Mouse (Mus musculus): Measurements from ENCODE around the gene Ccdc106. TPM values are rescaled to one million over a fixed set of nuclear protein-coding genes. Genes with fewer than 3 reads are reported as not detected.
"Not testable (repeated sequence)": the region's sequence is repeated elsewhere in the genome, so short reads cannot be mapped to it uniquely, and the experiment has no call there.

Gene Ccdc106
- polyA plus RNA-seq, 1 experiment from 2014 or later: 12.8 TPM

- H3K4me3 ChIP-seq (replicated peaks): peak within 1 kb of the TSS; percentile 68
- ATAC-seq (ENCODE audit: low FRiP score): peak; percentile 90
- 5% methylated on average over 22 of the region's 26 CpGs for WGBS
These were observed 24.1 kb upstream of the Ccdc106 start, which contains the start of gene Zfp579 for GRCm38 (mm10) chr7:4996003-4996895. TSS of gene Zfp579 (minus strand) at chr7:4996158.

DNA sequence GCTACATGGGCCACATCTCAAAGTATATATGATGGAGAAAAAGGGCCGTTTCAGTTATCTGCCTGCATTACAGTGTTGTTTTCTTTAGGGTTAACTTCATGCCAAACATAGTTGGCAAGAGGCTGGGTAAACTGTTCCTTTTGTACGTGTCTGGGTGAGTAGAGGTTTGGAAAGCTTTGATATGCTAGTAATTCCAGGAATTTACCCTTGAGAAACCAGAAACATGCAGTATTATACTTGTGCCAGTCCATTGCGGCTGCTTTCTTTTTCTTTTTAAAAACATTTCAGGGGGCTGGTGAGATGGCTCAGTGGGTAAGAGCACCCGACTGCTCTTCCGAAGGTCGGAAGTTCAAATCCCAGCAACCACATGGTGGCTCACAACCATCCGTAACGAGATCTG lies 23.4 kb upstream of the Ccdc106 start:
- no peak for ATAC-seq (ENCODE audit: low FRiP score)
- Histone ChIP-seq H3K27me3 (peaks cover 25% of the 10 kb centered on the region), H3K4me1 (peaks cover 36% of the 10 kb centered on the region), H3K4me3 (replicated peaks) (peak overlapping the region; percentile 68), H3K36me3 (replicated peaks) (peaks cover 24% of the 10 kb centered on the region), H3K9ac (peak overlapping the region; percentile 90), H3K9me3 (peaks cover 13% of the 10 kb centered on the region; the same call in 1 of the 2 replicates), H3K27ac (no peak overlapping the region), H3K4me2 (peak overlapping the region; percentile 82)
- WGBS: 77% methylated on average over 8 of the region's 8 CpGs

More at GRCm38 (mm10) chr7:4996003-4996895, 24.1 kb upstream of the Ccdc106 start, which contains the start of gene Zfp579:
- Histone ChIP-seq H3K27ac (peak within 1 kb of the TSS; percentile 79), H3K9ac (peak within 1 kb of the TSS; percentile 90), H3K4me1 (peaks cover 36% of the 10 kb centered on the region), H3K36me3 (replicated peaks) (peaks cover 30% of the 10 kb centered on the region), H3K4me2 (peak within 1 kb of the TSS; percentile 82), H3K27me3 (peaks cover 25% of the 10 kb centered on the region), H3K9me3 (peaks cover 13% of the 10 kb centered on the region; the same call in 1 of the 2 replicates)

DNA sequence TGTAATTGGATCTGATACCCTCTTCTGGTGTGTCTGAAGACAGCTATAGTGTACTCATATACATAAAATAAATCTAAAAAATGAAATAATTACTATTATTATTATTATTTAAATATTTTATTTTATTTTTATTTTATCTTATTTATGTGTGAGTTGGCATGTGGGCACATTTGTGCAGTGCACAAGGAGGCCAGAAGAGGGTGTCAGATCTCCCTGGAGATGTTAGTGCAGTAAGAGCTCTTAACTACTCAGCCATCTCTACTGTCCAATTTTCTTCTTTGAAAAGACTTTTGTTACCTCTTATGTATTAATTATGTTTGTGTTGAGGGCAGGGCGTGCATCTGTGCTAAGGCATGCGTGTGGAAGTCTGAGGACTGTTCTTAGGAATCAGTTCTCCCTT lies 20.5 kb upstream of the Ccdc106 start:
- Histone ChIP-seq H3K9ac (no peak overlapping the region), H3K4me1 (peaks cover 13% of the 10 kb centered on the region), H3K27me3 (peaks cover 3% of the 10 kb centered on the region; the same call in 1 of the 2 replicates), H3K9me3 (no peaks in the 10 kb centered on the region), H3K4me3 (replicated peaks) (no peak overlapping the region), H3K27ac (no peak overlapping the region), H3K4me2 (no peak overlapping the region), H3K36me3 (replicated peaks) (no peaks in the 10 kb centered on the region)
- 63% methylated on average over 2 of the region's 2 CpGs for WGBS
- no peak for ATAC-seq (ENCODE audit: low FRiP score)

DNA sequence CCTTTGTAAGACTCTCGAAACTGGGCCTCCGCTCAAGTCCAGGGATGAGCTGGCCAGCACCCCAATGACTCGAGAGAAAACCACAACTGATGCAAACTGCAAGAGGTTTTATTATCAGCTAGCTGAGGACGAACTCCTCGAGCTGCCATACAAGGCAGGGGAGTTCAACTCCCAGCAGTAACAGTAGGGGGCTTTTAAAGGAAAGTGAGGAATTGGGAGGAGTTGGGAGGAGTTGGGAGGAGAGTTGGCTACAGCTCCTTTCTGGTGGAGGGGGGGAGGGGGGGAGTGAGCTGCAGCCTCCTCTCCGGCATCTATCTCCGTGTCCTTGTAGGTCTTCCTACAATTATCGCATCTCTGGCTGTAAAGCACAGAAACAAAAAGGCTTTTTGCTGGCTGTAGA lies 17.5 kb upstream of the Ccdc106 start:
- not testable (repeated sequence) for H3K9ac ChIP-seq; H3K27me3 ChIP-seq; H3K4me2 ChIP-seq; H3K27ac ChIP-seq; H3K4me3 ChIP-seq (replicated peaks); ATAC-seq (ENCODE audit: low FRiP score); H3K4me1 ChIP-seq; H3K9me3 ChIP-seq
- WGBS: 72% methylated on average over 8 of the region's 8 CpGs
- H3K36me3 ChIP-seq (replicated peaks): peaks cover 22% of the 10 kb centered on the region

- peaks cover 6% of the 10 kb centered on the region; the same call in 1 of the 2 replicates for H3K9me3 ChIP-seq
- 97% methylated on average over 26 of the region's 26 CpGs for WGBS
- no peaks in the 10 kb centered on the region for H3K4me1 ChIP-seq
- peaks cover 75% of the 10 kb centered on the region for H3K36me3 ChIP-seq (replicated peaks)
- no peak overlapping the region for H3K4me2 ChIP-seq
- no peak overlapping the region for H3K27ac ChIP-seq
- no peak overlapping the region for H3K9ac ChIP-seq
- H3K4me3 ChIP-seq (replicated peaks): no peak overlapping the region
- H3K27me3 ChIP-seq: no peaks in the 10 kb centered on the region
- no peak for ATAC-seq (ENCODE audit: low FRiP score)
These were observed 12.1 kb upstream of the Ccdc106 start for GRCm38 (mm10) chr7:5008229-5008628.

GRCm38 (mm10) chr7:5012681-5013513 lies 7.5 kb upstream of the Ccdc106 start:
- H3K4me1 ChIP-seq: peaks cover 6% of the 10 kb centered on the region
- 90% methylated on average over 27 of the region's 27 CpGs for WGBS
- H3K9ac ChIP-seq: no peak overlapping the region
- H3K4me2 ChIP-seq: 0 out of 2 replicates have a peak overlapping the region, but pooled peaks have one; percentile 60
- no peak overlapping the region for H3K27ac ChIP-seq
- ATAC-seq (ENCODE audit: low FRiP score): no peak
- H3K4me3 ChIP-seq (replicated peaks): no peak overlapping the region
- no peaks in the 10 kb centered on the region for H3K27me3 ChIP-seq
- peaks cover 6% of the 10 kb centered on the region; the same call in 1 of the 2 replicates for H3K9me3 ChIP-seq
- H3K36me3 ChIP-seq (replicated peaks): peaks cover 59% of the 10 kb centered on the region

GRCm38 (mm10) chr7:5014251-5015117 lies 5.9 kb upstream of the Ccdc106 start, which contains the start of the genes Zfp524 and Fiz1:
TSS of gene Zfp524 (plus strand) at chr7:5014415.
TSS of gene Fiz1 (minus strand) at chr7:5014697.
- Histone ChIP-seq H3K4me1 (peaks cover 7% of the 10 kb centered on the region), H3K27me3 (no peaks in the 10 kb centered on the region), H3K4me2 (peak within 1 kb of the TSS; percentile 60), H3K9ac (peak within 1 kb of the TSS; percentile 84), H3K9me3 (no peaks in the 10 kb centered on the region), H3K27ac (peak within 1 kb of the TSS; percentile 99), H3K4me3 (replicated peaks) (peak within 1 kb of the TSS; percentile 71), H3K36me3 (replicated peaks) (peaks cover 43% of the 10 kb centered on the region)
- WGBS: under 1% methylated on average over 41 of the region's 42 CpGs
- ATAC-seq (ENCODE audit: low FRiP score): peak; percentile 84

DNA sequence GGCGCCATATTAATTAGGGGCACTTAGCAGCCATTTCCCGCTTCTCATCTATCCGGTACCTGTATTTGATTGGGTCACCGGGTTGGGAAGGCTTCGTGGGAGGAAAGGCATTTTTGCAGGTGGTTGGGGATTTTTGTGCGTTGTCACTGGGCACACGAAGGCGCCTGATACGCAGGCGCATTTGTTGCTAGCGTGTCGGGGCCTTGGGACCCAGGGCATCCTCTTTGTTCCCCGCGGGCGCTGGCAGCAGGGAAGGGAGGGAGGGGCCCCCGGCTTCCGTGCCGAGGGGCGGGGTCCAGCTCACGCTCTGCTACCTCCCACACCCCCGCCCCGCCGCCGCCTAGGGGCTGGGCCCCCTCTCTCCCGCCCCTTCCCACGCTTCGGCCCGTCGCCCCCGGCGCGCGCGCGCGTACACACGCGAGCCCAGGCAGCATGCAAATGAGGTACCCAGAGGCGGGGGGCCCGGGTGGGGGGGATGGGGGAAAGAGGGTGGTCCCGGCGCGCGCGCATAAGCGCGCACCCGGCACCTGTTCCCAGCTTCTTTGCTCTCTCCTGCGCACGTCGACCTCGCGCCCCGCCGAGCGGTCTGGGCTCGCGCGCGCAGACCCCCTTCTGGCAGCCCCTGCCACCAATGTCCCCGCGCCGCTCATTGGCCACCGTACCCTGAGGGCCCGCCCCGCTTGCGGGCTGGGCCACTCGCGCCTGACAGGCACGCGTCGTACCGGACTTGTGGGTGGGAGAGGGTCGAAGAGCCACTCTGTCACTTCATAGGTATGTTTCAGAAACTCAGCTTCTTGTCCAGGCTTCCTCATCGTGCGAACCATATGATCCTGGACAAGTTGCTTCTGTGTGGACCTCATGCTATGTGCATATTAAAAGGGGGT lies 5.0 kb upstream of the Ccdc106 start, which contains the start of gene Gm44973:
Gene Gm44973 (plus strand): TSS at position 379 of the 884 bp plus-strand sequence.
- Histone ChIP-seq H3K27me3 (no peaks in the 10 kb centered on the region), H3K9ac (peak within 1 kb of the TSS; percentile 84), H3K4me1 (peaks cover 8% of the 10 kb centered on the region), H3K4me2 (peak within 1 kb of the TSS; percentile 60), H3K27ac (peak within 1 kb of the TSS; percentile 99), H3K4me3 (replicated peaks) (peak within 1 kb of the TSS; percentile 71), H3K36me3 (replicated peaks) (peaks cover 34% of the 10 kb centered on the region), H3K9me3 (no peaks in the 10 kb centered on the region)
- peak; percentile 84 for ATAC-seq (ENCODE audit: low FRiP score)
- under 1% methylated on average over 75 of the region's 76 CpGs for WGBS

DNA sequence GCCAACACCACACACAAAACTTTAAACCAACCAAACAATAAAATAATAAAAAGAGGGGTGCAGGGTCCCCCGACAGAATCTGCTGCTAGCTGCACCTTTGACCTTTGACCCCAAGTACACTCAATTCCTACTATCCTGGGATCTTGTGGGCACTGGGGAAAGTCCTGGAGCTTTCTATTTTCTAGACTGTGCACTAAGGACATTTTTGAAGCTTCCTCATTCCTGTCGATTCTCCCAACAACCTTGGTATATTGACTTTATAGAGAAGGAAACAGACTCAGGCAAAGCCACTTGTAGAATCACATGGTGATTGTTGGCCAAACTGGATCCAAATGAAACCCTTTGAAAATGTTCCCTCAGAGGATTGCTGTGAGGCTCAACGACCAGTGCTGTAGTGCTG lies 4.3 kb upstream of the Ccdc106 start:
- no peaks in the 10 kb centered on the region for H3K27me3 ChIP-seq
- 60% methylated on average over 3 of the region's 3 CpGs for WGBS
- peaks cover 12% of the 10 kb centered on the region for H3K4me1 ChIP-seq
- ATAC-seq (ENCODE audit: low FRiP score): no peak
- H3K4me3 ChIP-seq (replicated peaks): peak overlapping the region; percentile 71
- peak overlapping the region; percentile 60 for H3K4me2 ChIP-seq
- peaks cover 27% of the 10 kb centered on the region for H3K36me3 ChIP-seq (replicated peaks)
- peak overlapping the region; percentile 99 for H3K27ac ChIP-seq
- H3K9ac ChIP-seq: peak overlapping the region; percentile 84
- H3K9me3 ChIP-seq: no peaks in the 10 kb centered on the region

DNA sequence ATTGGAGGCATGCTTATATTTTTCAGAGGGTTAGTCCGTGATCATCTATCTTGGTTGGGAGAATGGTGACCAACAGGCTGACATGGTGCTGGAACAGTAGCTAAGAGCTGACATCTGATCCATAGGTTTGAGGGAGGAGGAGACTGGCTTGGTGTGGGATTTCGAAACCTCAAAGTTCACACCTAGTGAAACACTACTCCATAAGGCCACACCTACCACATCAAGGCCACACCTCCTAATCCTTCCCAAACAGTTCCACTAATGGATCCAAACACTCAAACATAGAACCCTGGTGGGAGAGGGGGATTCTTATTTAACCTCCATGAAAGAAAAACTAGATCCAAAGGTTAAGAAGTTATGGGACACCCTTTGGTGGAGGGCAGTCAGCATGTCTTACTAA lies 3.4 kb upstream of the Ccdc106 start:
- ATAC-seq (ENCODE audit: low FRiP score): no peak

More for the DNA sequence above, 3.4 kb upstream of the Ccdc106 start:
- Histone ChIP-seq H3K9me3 (no peaks in the 10 kb centered on the region), H3K4me3 (replicated peaks) (no peak overlapping the region), H3K4me1 (peaks cover 19% of the 10 kb centered on the region), H3K27ac (no peak overlapping the region), H3K36me3 (replicated peaks) (peaks cover 20% of the 10 kb centered on the region), H3K9ac (no peak overlapping the region), H3K4me2 (no peak overlapping the region), H3K27me3 (no peaks in the 10 kb centered on the region)
- WGBS: 97% methylated on average over 2 of the region's 2 CpGs
